21 mouse cellular contexts compared by ENCODE assay signal in genomic region chr15:32012838-32013237, GRCm38 (mm10).
DNase-seq lines count a peak whose midpoint lies in the region; ATAC-seq and TF ChIP-seq lines count a peak whose summit lies in the region.
"Had no signal": no experiment of that assay in that cellular context is flagged by ENCODE, and none has a peak within 500 bp of the region (broad histone marks: within the 10 kb centered on the region; RNA-seq: fewer than 3 reads in every experiment).

No protein-coding gene starts in this region.

- no peak for TF ChIP-seq POLR2A in myocyte (IDR thresholded peaks at IDR 0.05; ENCODE audit: insufficient read length, low read depth)

- H3K27me3 ChIP-seq in lung, embryonic 15.5 days: no peaks in the 10 kb centered on the region
- no peaks in the 10 kb centered on the region for H3K27me3 ChIP-seq in intestine, postnatal 0 days (replicated peaks; ENCODE audit: control insufficient read depth, insufficient read depth, low read length)
- no peaks in the 10 kb centered on the region for H3K27me3 ChIP-seq in myocyte (ENCODE audit: control insufficient read depth, insufficient read depth, insufficient read length)
- H3K27me3 ChIP-seq: CH12.LX; embryonic facial prominence, embryonic 13.5 days; forebrain, embryonic 12.5 days; heart, embryonic 12.5 days; hindbrain, embryonic 13.5 days had no signal

- DNase-seq in embryo, embryonic 10.5 days (ENCODE audit: low spot score): peak; percentile 17
- no peak for DNase-seq in embryo, embryonic 10 days (ENCODE audit: low spot score)
- DNase-seq in lung, postnatal 10 days: no peak
- no peak for DNase-seq in MN1 (ENCODE audit: low spot score)
- DNase-seq in thymus, postnatal 10 days (ENCODE audit: low spot score in 2 of 2): no peak
- DNase-seq: adrenal gland, adult 8-10 months; cerebellum, adult 11 months; cerebellum, adult 8-10 months; cerebellum, postnatal 14 days; gastrocnemius, postnatal 10 days; heart, adult 2 months had no signal

- no peak overlapping the region for H3ac ChIP-seq in myocyte (ENCODE audit: control insufficient read depth, insufficient read length)

- H3K4me2 ChIP-seq in lung, embryonic 15.5 days: no peak overlapping the region
- no peak overlapping the region for H3K4me2 ChIP-seq in intestine, postnatal 0 days (replicated peaks; ENCODE audit: low read depth)
- peak overlapping the region; percentile 40 for H3K4me2 ChIP-seq in myocyte (ENCODE audit: low read depth)
- H3K4me2 ChIP-seq: embryonic facial prominence, embryonic 13.5 days; forebrain, embryonic 12.5 days; heart, embryonic 12.5 days; hindbrain, embryonic 13.5 days had no signal

- no peaks in the 10 kb centered on the region for H3K9me3 ChIP-seq in lung, embryonic 15.5 days
- no peaks in the 10 kb centered on the region for H3K9me3 ChIP-seq in intestine, postnatal 0 days (ENCODE audit: control insufficient read depth)
- H3K9me3 ChIP-seq: embryonic facial prominence, embryonic 13.5 days; forebrain, embryonic 12.5 days; heart, embryonic 12.5 days; hindbrain, embryonic 13.5 days had no signal

- no peaks in the 10 kb centered on the region for H3K36me3 ChIP-seq in lung, embryonic 15.5 days
- no peaks in the 10 kb centered on the region for H3K36me3 ChIP-seq in intestine, postnatal 0 days (ENCODE audit: control insufficient read depth, insufficient read depth)
- no peaks in the 10 kb centered on the region for H3K36me3 ChIP-seq in myocyte (ENCODE audit: control insufficient read depth, insufficient read depth)
- H3K36me3 ChIP-seq: embryonic facial prominence, embryonic 13.5 days; forebrain, embryonic 12.5 days; heart, embryonic 12.5 days; hindbrain, embryonic 13.5 days had no signal

- no peaks in the 10 kb centered on the region for H3K79me2 ChIP-seq in myocyte (ENCODE audit: control insufficient read depth, insufficient read depth)

- H3K27ac ChIP-seq in lung, embryonic 15.5 days: no peak overlapping the region
- H3K27ac ChIP-seq in intestine, postnatal 0 days (ENCODE audit: low read depth, low read length): no peak overlapping the region
- H3K27ac ChIP-seq: embryonic facial prominence, embryonic 13.5 days; forebrain, embryonic 12.5 days; heart, adult 2 months; hindbrain, embryonic 13.5 days; hindbrain, postnatal 0 days had no signal

- ATAC-seq in lung, embryonic 15.5 days (ENCODE audit: borderline replicate concordance, extremely low read depth, low FRiP score, low TSS enrichment): peak; percentile 59; the same call in 1 of the 2 replicates
- peak; percentile 78 for ATAC-seq in intestine, postnatal 0 days
- ATAC-seq: forebrain, embryonic 16.5 days; hindbrain, postnatal 0 days had no signal

- H3K4me1 ChIP-seq in lung, embryonic 15.5 days: no peaks in the 10 kb centered on the region
- H3K4me1 ChIP-seq in intestine, postnatal 0 days (replicated peaks; ENCODE audit: control insufficient read depth, insufficient read depth, low read length): no peaks in the 10 kb centered on the region
- H3K4me1 ChIP-seq: forebrain, embryonic 12.5 days; heart, embryonic 12.5 days; hindbrain, embryonic 13.5 days had no signal

- WGBS in lung, embryonic 15.5 days: 40% methylated on average over 5 of the region's 5 CpGs
- WGBS in intestine, postnatal 0 days: 40% methylated on average over 5 of the region's 5 CpGs

- no peak for TF ChIP-seq CTCF in intestine, postnatal 0 days (IDR thresholded peaks at IDR 0.05; ENCODE audit: low read depth)

- no peak overlapping the region for H3K9ac ChIP-seq in lung, embryonic 15.5 days
- H3K9ac ChIP-seq in intestine, postnatal 0 days (ENCODE audit: low read depth, low read length): no peak overlapping the region
- H3K9ac ChIP-seq: embryonic facial prominence, embryonic 13.5 days; forebrain, embryonic 12.5 days; heart, embryonic 12.5 days; hindbrain, embryonic 13.5 days had no signal

- H3K4me3 ChIP-seq in lung, embryonic 15.5 days: no peak overlapping the region
- no peak overlapping the region for H3K4me3 ChIP-seq in intestine, postnatal 0 days (ENCODE audit: low read depth, low read length)
- no peak overlapping the region for H3K4me3 ChIP-seq in myocyte
- H3K4me3 ChIP-seq: embryonic facial prominence, embryonic 13.5 days; forebrain, embryonic 12.5 days; heart, adult 2 months; heart, embryonic 12.5 days; hindbrain, embryonic 13.5 days had no signal

TF ChIP-seq in myocyte, 11 proteins besides CTCF, POLR2A, EP300 and RAD21:
- no peak for TF ChIP-seq TCF12 (IDR thresholded peaks at IDR 0.05; ENCODE audit: insufficient read depth, poor library complexity, severe bottlenecking)
- TF ChIP-seq E2F4 (IDR thresholded peaks at IDR 0.05; ENCODE audit: insufficient read depth): no peak
- no peak for TF ChIP-seq SRF (IDR thresholded peaks at IDR 0.05; ENCODE audit: control insufficient read depth, insufficient read length, low read depth)
- no peak for TF ChIP-seq MAX (IDR thresholded peaks at IDR 0.05; ENCODE audit: low read depth)
- TF ChIP-seq MYOG (IDR thresholded peaks at IDR 0.05; ENCODE audit: control insufficient read depth in 1 of 3, insufficient read depth in 1 of 3, insufficient read length in 2 of 3, low read depth in 2 of 3): no peak
- peak in 2 of 3 experiments; percentile 48 to 57 for TF ChIP-seq MYOD1 (IDR thresholded peaks at IDR 0.05; ENCODE audit: control insufficient read depth in 1 of 3, insufficient read length in 2 of 3, low read depth in 2 of 3)
- TF ChIP-seq POLR2AphosphoS2 (IDR thresholded peaks at IDR 0.05; ENCODE audit: insufficient read length, low read depth): no peak
